Mouse (Mus musculus) brain, embryonic 14.5 days (tissue): ENCODE results near the gene Olfr267.

Experiments
- CTCF ChIP-seq: fragments of 200-500 bp; IDR thresholded peaks from 2 replicates; pipeline ENCODE4 v1.5.1; 2012; ENCODE audit warnings: inconsistent platforms, mild to moderate bottlenecking, moderate library complexity, borderline replicate concordance; ENCODE audit not compliant: insufficient read depth, insufficient read length; ENCODE audit errors: extremely low read depth
- POLR2A ChIP-seq: fragments of 200-500 bp; IDR thresholded peaks from 2 replicates; pipeline ENCODE4 v1.6.1; 2012; ENCODE audit warnings: mild to moderate bottlenecking, inconsistent platforms, borderline replicate concordance; ENCODE audit not compliant: poor library complexity, insufficient read depth, insufficient read length, severe bottlenecking; ENCODE audit errors: extremely low read depth

GRCm38 (mm10) chr4:58749101-58749500 lies 38.4 kb downstream of the Olfr267 start:
- TF ChIP-seq CTCF: no peak
- TF ChIP-seq POLR2A: no peak
